Mouse (Mus musculus): Measurements from ENCODE around the gene Rprml.

DNA sequence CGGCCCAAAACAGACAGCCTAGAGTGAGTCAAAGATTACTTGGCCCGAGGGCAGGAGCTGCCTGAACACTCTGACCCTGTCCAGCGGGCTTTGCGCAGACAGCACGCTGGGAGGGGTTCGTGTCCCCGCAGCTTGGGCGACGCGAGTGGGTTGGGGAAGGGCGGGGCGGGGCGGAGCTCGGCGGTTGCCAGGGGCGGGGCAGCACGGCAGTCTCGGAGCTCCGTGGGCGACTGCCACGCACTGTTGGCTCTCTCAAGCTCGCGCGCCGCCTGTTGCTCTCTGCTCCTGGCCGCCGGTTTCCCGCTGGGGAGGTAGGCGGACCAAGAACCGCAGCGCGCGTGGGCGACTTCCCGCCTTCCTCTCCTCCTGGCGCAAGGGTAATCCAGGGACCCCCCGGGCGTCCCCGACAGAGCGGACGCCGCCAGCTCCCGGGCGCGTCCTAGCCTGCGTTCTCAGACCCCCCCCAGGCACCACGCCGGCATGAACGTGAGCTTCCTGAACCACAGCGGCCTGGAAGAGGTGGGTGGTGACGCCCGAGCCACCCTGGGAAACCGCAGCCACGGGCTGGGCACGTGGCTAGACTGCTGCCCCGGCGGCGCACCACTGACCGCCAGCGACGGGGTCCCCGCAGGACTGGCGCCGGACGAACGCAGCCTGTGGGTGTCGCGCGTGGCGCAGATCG lies at the start of gene Rprml:
- TF ChIP-seq CTCF (IDR thresholded peaks at IDR 0.05; ENCODE audit: insufficient read depth, low read depth, low read length) (no peak), POLR2A (IDR thresholded peaks at IDR 0.05; ENCODE audit: insufficient read depth, low read depth, low read length) (peak; percentile 48; the same call in 1 of the 2 replicates)

Data from olfactory bulb, adult 2 months (tissue).